Comparison of ENCODE assay signal across 16 mouse cellular contexts in the genomic region with DNA sequence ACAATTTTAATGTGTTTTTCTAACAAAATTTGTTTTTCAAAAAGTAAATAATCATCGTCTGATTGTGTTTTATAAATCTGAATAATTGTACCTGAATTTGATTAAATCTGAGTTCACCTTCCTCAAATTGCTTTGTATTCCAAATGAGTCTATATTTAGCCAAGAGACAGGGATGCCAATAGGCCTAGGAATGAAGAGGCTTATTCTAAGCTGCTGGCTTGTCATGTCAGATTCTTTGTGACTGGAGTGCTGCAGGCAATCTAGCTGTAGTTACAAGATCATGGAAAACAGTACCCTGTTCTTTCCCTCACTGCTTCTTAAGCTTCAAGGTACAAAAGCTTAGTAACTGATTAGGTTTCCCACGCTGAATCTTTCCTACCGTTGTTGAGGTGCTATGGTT.
A peak's percentile ranks its signal among the peaks of the same experiment; 100 is the strongest.
DNase-seq lines count a peak whose midpoint lies in the region; ATAC-seq lines count a peak whose summit lies in the region.
"Had no signal": no experiment of that assay in that cellular context is flagged by ENCODE, and none has a peak within 500 bp of the region (broad histone marks: within the 10 kb centered on the region; RNA-seq: fewer than 3 reads in every experiment).

No protein-coding gene starts in this region.

- H3K27me3 ChIP-seq in forebrain, embryonic 16.5 days (replicated peaks; ENCODE audit: control insufficient read depth, insufficient read depth, low read length): no peaks in the 10 kb centered on the region
- no peaks in the 10 kb centered on the region for H3K27me3 ChIP-seq in forebrain, embryonic 12.5 days
- H3K27me3 ChIP-seq in hindbrain, embryonic 14.5 days (ENCODE audit: control insufficient read depth, insufficient read depth, low read length): no peaks in the 10 kb centered on the region
- H3K27me3 ChIP-seq: embryonic facial prominence, embryonic 12.5 days had no signal

- ATAC-seq in forebrain, embryonic 16.5 days: peak; percentile 52; the same call in 1 of the 2 replicates
- ATAC-seq in forebrain, embryonic 12.5 days (ENCODE audit: low FRiP score): no peak
- ATAC-seq in hindbrain, embryonic 14.5 days (ENCODE audit: low FRiP score): no peak
- ATAC-seq: forebrain, embryonic 14.5 days; forebrain, postnatal 0 days had no signal

- no peaks in the 10 kb centered on the region for H3K4me1 ChIP-seq in forebrain, embryonic 16.5 days (replicated peaks; ENCODE audit: control insufficient read depth, insufficient read depth, low read length)
- no peaks in the 10 kb centered on the region for H3K4me1 ChIP-seq in forebrain, embryonic 12.5 days
- no peaks in the 10 kb centered on the region for H3K4me1 ChIP-seq in hindbrain, embryonic 14.5 days (replicated peaks; ENCODE audit: control insufficient read depth, insufficient read depth, low read length)
- H3K4me1 ChIP-seq: embryonic facial prominence, embryonic 10.5 days; embryonic facial prominence, embryonic 12.5 days had no signal

- no peaks in the 10 kb centered on the region for H3K36me3 ChIP-seq in forebrain, embryonic 16.5 days (ENCODE audit: control insufficient read depth, insufficient read depth)
- H3K36me3 ChIP-seq in forebrain, embryonic 12.5 days (replicated peaks): no peaks in the 10 kb centered on the region
- H3K36me3 ChIP-seq in hindbrain, embryonic 14.5 days (replicated peaks; ENCODE audit: control insufficient read depth, insufficient read depth): no peaks in the 10 kb centered on the region
- H3K36me3 ChIP-seq: embryonic facial prominence, embryonic 10.5 days; embryonic facial prominence, embryonic 12.5 days had no signal

- DNase-seq in retina, adult 2 months (ENCODE audit: low read depth, low spot score): peak; percentile 8
- DNase-seq in retina, embryonic 14.5 days (ENCODE audit: low spot score): no peak
- DNase-seq in retina, postnatal 1 day: peak; percentile 23
- no peak for DNase-seq in hindbrain, embryonic 14.5 days (ENCODE audit: low spot score)
- DNase-seq: adrenal gland, adult 2 months; adrenal gland, postnatal 10 days; adrenal gland, postnatal 25 days; cerebellum, adult 11-12 months; cerebellum, adult 2 months; cerebellum, adult 9-10 months; forebrain, postnatal 0 days had no signal

- no peak overlapping the region for H3K4me3 ChIP-seq in forebrain, embryonic 16.5 days (replicated peaks; ENCODE audit: low read length)
- H3K4me3 ChIP-seq in forebrain, embryonic 12.5 days (replicated peaks): no peak overlapping the region
- H3K4me3 ChIP-seq in hindbrain, embryonic 14.5 days (replicated peaks; ENCODE audit: low read length): no peak overlapping the region
- H3K4me3 ChIP-seq: embryonic facial prominence, embryonic 10.5 days; embryonic facial prominence, embryonic 12.5 days had no signal

- H3K9me3 ChIP-seq in forebrain, embryonic 16.5 days (ENCODE audit: control insufficient read depth, low read length): no peaks in the 10 kb centered on the region
- H3K9me3 ChIP-seq in forebrain, embryonic 12.5 days: no peaks in the 10 kb centered on the region
- H3K9me3 ChIP-seq in hindbrain, embryonic 14.5 days (ENCODE audit: control insufficient read depth, low read length): no peaks in the 10 kb centered on the region
- H3K9me3 ChIP-seq: embryonic facial prominence, embryonic 10.5 days; embryonic facial prominence, embryonic 12.5 days had no signal

- 33% methylated on average over 3 of the region's 3 CpGs for WGBS in forebrain, embryonic 16.5 days
- WGBS in forebrain, embryonic 12.5 days: 54% methylated on average over 3 of the region's 3 CpGs
- WGBS in hindbrain, embryonic 14.5 days: 82% methylated on average over 3 of the region's 3 CpGs

- no peak overlapping the region for H3K9ac ChIP-seq in forebrain, embryonic 16.5 days (replicated peaks; ENCODE audit: low read depth, low read length)
- no peak overlapping the region for H3K9ac ChIP-seq in forebrain, embryonic 12.5 days
- H3K9ac ChIP-seq in hindbrain, embryonic 14.5 days: no peak overlapping the region
- H3K9ac ChIP-seq: embryonic facial prominence, embryonic 12.5 days; forebrain, postnatal 0 days had no signal

- no peak overlapping the region for H3K4me2 ChIP-seq in forebrain, embryonic 16.5 days (ENCODE audit: low read length)
- H3K4me2 ChIP-seq in forebrain, embryonic 12.5 days: no peak overlapping the region
- no peak overlapping the region for H3K4me2 ChIP-seq in hindbrain, embryonic 14.5 days (replicated peaks)
- H3K4me2 ChIP-seq: embryonic facial prominence, embryonic 12.5 days had no signal

- no peak overlapping the region for H3K27ac ChIP-seq in forebrain, embryonic 16.5 days (ENCODE audit: low read length)
- H3K27ac ChIP-seq in forebrain, embryonic 12.5 days: no peak overlapping the region
- no peak overlapping the region for H3K27ac ChIP-seq in hindbrain, embryonic 14.5 days
- H3K27ac ChIP-seq: embryonic facial prominence, embryonic 10.5 days; embryonic facial prominence, embryonic 12.5 days had no signal

Comparison
In these comparisons a context has a peak if more than half of its experiments do, and no peak if none do; other contexts are left out.
1. DNase-seq: peak in retina, adult 2 months (single experiment) and retina, postnatal 1 day (single experiment); none in retina, embryonic 14.5 days (single experiment) and hindbrain, embryonic 14.5 days (single experiment).